Mouse (Mus musculus) heart, embryonic 14.5 days (tissue): ENCODE measurements around the gene Adra1d. TPM values are rescaled to one million over a fixed set of nuclear protein-coding genes. Genes with fewer than 3 reads are reported as not detected.

Experiments used
- ATAC-seq: fragments of 200-750 bp; cut with Nextera tagmentation; 2 replicates; pipeline ENCODE4 v1.8.0; 2017; ENCODE audit warnings: low read depth, moderate TSS enrichment; ENCODE audit not compliant: insufficient number of reproducible peaks, insufficient read depth, low FRiP score
- H3K27ac ChIP-seq, 2 experiments: fragments of 200-500 bp in 1 of 2; fragments of 300-500 bp in 1 of 2; sonication (generic) in 1 of 2; replicated peaks in 1 of 2; 2 replicates each; pipeline ENCODE4 v1.5.1; 2012 to 2014; ENCODE audit warnings: low read depth in 2 of 2, low read length in 2 of 2, control low read depth in 1 of 2, mild to moderate bottlenecking in 1 of 2, mixed read lengths in 1 of 2; ENCODE audit not compliant: control insufficient read depth in 1 of 2, insufficient read depth in 1 of 2
- H3K27me3 ChIP-seq: fragments of 300-500 bp; sonication (generic); 2 replicates; pipeline ENCODE4 v1.6.1; 2014; ENCODE audit warnings: mild to moderate bottlenecking, low read length, control low read depth; ENCODE audit not compliant: control insufficient read depth, insufficient read depth
- H3K36me3 ChIP-seq: fragments of 300-500 bp; sonication (generic); 2 replicates; pipeline ENCODE4 v1.6.1; 2014; ENCODE audit warnings: mild to moderate bottlenecking, control low read depth, low read length, mixed read lengths; ENCODE audit not compliant: control insufficient read depth, insufficient read depth
- H3K4me1 ChIP-seq, 2 experiments: fragments of 200-500 bp in 1 of 2; fragments of 300-500 bp in 1 of 2; sonication (generic) in 1 of 2; 2 replicates each; pipeline ENCODE4 v1.6.1; 2012 to 2014; ENCODE audit warnings: low read length in 2 of 2, control low read depth in 1 of 2, mixed read lengths in 1 of 2; ENCODE audit not compliant: control insufficient read depth in 2 of 2, insufficient read depth in 2 of 2
- H3K4me2 ChIP-seq: fragments of 300-500 bp; sonication (generic); 2 replicates; pipeline ENCODE4 v1.6.1; 2014; ENCODE audit warnings: mild to moderate bottlenecking, low read length
- H3K4me3 ChIP-seq, 2 experiments: fragments of 200-500 bp in 1 of 2; fragments of 300-500 bp in 1 of 2; sonication (generic) in 1 of 2; 2 replicates each; pipeline ENCODE4 v1.5.1; 2012 to 2014; ENCODE audit warnings: low read length in 2 of 2, mild to moderate bottlenecking in 2 of 2, control low read depth in 1 of 2, low read depth in 1 of 2, moderate library complexity in 1 of 2; ENCODE audit not compliant: control insufficient read depth in 1 of 2, insufficient read depth in 1 of 2
- H3K9ac ChIP-seq: fragments of 300-500 bp; sonication (generic); 2 replicates; pipeline ENCODE4 v1.6.1; 2014; ENCODE audit warnings: mild to moderate bottlenecking, low read length
- H3K9me3 ChIP-seq: fragments of 300-500 bp; sonication (generic); 2 replicates; pipeline ENCODE4 v1.6.1; 2016; ENCODE audit warnings: low read length, control low read depth; ENCODE audit not compliant: control insufficient read depth
- WGBS: fragments of 180-500 bp; shearing (Covaris S2); extraction: QIAGEN DNeasy Blood & Tissue Kit; methylation state at CpG from one replicate; pipeline ENCODE4 v1.1.7; 2014; 5-methylcytosine and 5-hydroxymethylcytosine counted together
- polyA plus RNA-seq: library from polyadenylated mRNA; unstranded; fragments of >200 nt; fragmentation: Nextera tagmentation; extraction: Ambion mirVana; gene quantifications from 2 replicates; pipeline ENCODE4 v1.2.1, GENCODE M21; 2014

Adra1d gene
- 1.1 TPM in 2 replicates for polyA plus RNA-seq

- under 1% methylated on average over 67 of the region's 82 CpGs for WGBS
- Histone ChIP-seq H3K4me2 (peak within 1 kb of the TSS; percentile 88), H3K9me3 (no peaks in the 10 kb centered on the region), H3K27ac (no peak within 1 kb of the TSS), H3K36me3 (no peaks in the 10 kb centered on the region), H3K4me1 (peaks cover 8 to 11% of the 10 kb centered on the region in 2 experiments; a peak in 3 of 4 replicates), H3K9ac (peak within 1 kb of the TSS; percentile 76), H3K27me3 (peaks cover 61% of the 10 kb centered on the region), H3K4me3 (peak within 1 kb of the TSS; percentile 51 to 60)
- peak; percentile 26; the same call in 1 of the 2 replicates for ATAC-seq
These were observed at the start of gene Adra1d for GRCm38 (mm10) chr2:131561891-131562585. TSS of gene Adra1d (minus strand) at chr2:131562283.

- Histone ChIP-seq H3K9ac (no peak overlapping the region), H3K9me3 (no peaks in the 10 kb centered on the region), H3K4me3 (no peak overlapping the region), H3K4me1 (peaks cover 5 to 9% of the 10 kb centered on the region in 2 experiments), H3K27ac (0 out of 4 replicates have a peak overlapping the region, but pooled peaks of 1 of the 2 experiments have one; percentile 24), H3K36me3 (no peaks in the 10 kb centered on the region), H3K27me3 (no peaks in the 10 kb centered on the region), H3K4me2 (no peak overlapping the region)
- WGBS = 15% methylated on average over 2 of the region's 2 CpGs
- ATAC-seq = no peak
These were observed 39.8 kb upstream of the Adra1d start for GRCm38 (mm10) chr2:131601881-131602280.

GRCm38 (mm10) chr2:131594871-131595270 is 32.8 kb upstream of the Adra1d start:
- H3K4me1 ChIP-seq = no peaks in the 10 kb centered on the region
- no peaks in the 10 kb centered on the region for H3K36me3 ChIP-seq
- no peaks in the 10 kb centered on the region for H3K27me3 ChIP-seq
- no peaks in the 10 kb centered on the region for H3K9me3 ChIP-seq
- H3K9ac ChIP-seq = no peak overlapping the region
- no peak overlapping the region for H3K4me2 ChIP-seq
- H3K27ac ChIP-seq = no peak overlapping the region
- 81% methylated on average over 6 of the region's 6 CpGs for WGBS
- no peak overlapping the region for H3K4me3 ChIP-seq
- no peak for ATAC-seq

GRCm38 (mm10) chr2:131587521-131587920 is 25.4 kb upstream of the Adra1d start:
- Histone ChIP-seq H3K27me3 (no peaks in the 10 kb centered on the region), H3K4me2 (no peak overlapping the region), H3K9ac (no peak overlapping the region), H3K4me1 (no peaks in the 10 kb centered on the region), H3K9me3 (no peaks in the 10 kb centered on the region), H3K36me3 (no peaks in the 10 kb centered on the region), H3K27ac (no peak overlapping the region), H3K4me3 (no peak overlapping the region)
- 63% methylated on average over 2 of the region's 2 CpGs for WGBS
- ATAC-seq = no peak

- WGBS = 74% methylated on average over 2 of the region's 2 CpGs
- no peaks in the 10 kb centered on the region for H3K9me3 ChIP-seq
- H3K4me2 ChIP-seq = no peak overlapping the region
- no peaks in the 10 kb centered on the region for H3K4me1 ChIP-seq
- no peaks in the 10 kb centered on the region for H3K27me3 ChIP-seq
- no peak for ATAC-seq
- H3K27ac ChIP-seq = no peak overlapping the region
- no peak overlapping the region for H3K9ac ChIP-seq
- H3K36me3 ChIP-seq = no peaks in the 10 kb centered on the region
- H3K4me3 ChIP-seq = no peak overlapping the region
These were observed 19.4 kb upstream of the Adra1d start for GRCm38 (mm10) chr2:131581506-131581905.

- Histone ChIP-seq H3K9ac (peak overlapping the region; percentile 76), H3K36me3 (no peaks in the 10 kb centered on the region), H3K9me3 (no peaks in the 10 kb centered on the region), H3K4me3 (peak overlapping the region; percentile 51 to 60), H3K27ac (no peak overlapping the region), H3K27me3 (peaks cover 54% of the 10 kb centered on the region), H3K4me2 (peak overlapping the region; percentile 88), H3K4me1 (peaks cover 8 to 11% of the 10 kb centered on the region in 2 experiments; a peak in 3 of 4 replicates)
- under 1% methylated on average over 21 of the region's 30 CpGs for WGBS
- peak; percentile 70 for ATAC-seq
These were observed 571 bp upstream of the Adra1d start for GRCm38 (mm10) chr2:131562586-131563122.

GRCm38 (mm10) chr2:131561344-131561870 is 676 bp downstream of the Adra1d start:
- Histone ChIP-seq H3K9me3 (no peaks in the 10 kb centered on the region), H3K9ac (peak overlapping the region; percentile 76), H3K4me3 (peak overlapping the region; percentile 51 to 60), H3K4me2 (peak overlapping the region; percentile 88), H3K27ac (no peak overlapping the region), H3K27me3 (peaks cover 63% of the 10 kb centered on the region), H3K36me3 (no peaks in the 10 kb centered on the region), H3K4me1 (peaks cover 8 to 11% of the 10 kb centered on the region in 2 experiments; a peak in 3 of 4 replicates)
- no peak for ATAC-seq
- 5% methylated on average over 33 of the region's 33 CpGs for WGBS
